Mouse (Mus musculus): ENCODE measurements around the gene Kcna2. TPM values are rescaled to one million over a fixed set of nuclear protein-coding genes. Genes with fewer than 3 reads are reported as not detected.

The Kcna2 gene
- polyA plus RNA-seq (2016; fragmentation: Nextera tagmentation; extraction: Ambion mirVana): 0.57 and 0.67 TPM in 2 replicates

DNA sequence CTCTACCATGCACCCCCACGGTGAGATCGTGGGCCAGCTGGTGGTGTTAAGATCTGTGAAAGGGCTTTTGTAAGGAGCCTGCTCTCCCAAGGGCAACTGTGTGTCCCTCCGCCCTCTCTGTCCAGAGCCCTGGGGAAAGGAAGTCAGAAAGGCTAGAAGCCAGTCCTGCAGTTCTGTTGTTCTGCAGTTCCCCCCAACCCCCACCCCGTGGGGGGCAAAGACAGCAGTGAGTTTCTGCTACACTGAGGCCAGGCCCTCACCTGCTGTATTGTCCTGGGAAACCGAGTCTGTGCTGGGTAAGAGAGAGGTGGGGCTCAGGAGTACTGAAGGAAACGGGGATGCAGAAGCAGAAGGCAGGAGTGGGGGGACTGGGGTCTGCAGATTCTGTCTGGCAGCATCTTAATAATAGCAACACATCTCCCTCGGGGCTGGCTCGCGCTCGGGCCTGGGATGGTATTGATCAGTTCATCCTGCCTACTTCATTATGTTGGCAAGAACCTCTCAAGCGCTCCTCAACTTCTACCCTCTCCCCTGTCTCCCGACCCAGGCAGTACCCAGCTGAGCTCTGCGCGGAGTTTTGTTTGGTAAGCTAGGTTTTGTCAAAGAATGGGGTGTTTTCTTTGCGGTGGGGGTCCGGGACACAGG, at the start of gene Kcna2:
Kcna2 (plus strand) TSS at position 336 of the 645 bp plus-strand sequence.
- H3K9ac ChIP-seq: peak within 1 kb of the TSS; percentile 71
- peak within 1 kb of the TSS; percentile 79 for H3K4me2 ChIP-seq (replicated peaks)
- H3K4me1 ChIP-seq: peaks cover 9% of the 10 kb centered on the region
- ATAC-seq (ENCODE audit: low FRiP score): peak; percentile 55
- peak within 1 kb of the TSS; percentile 52; the same call in 1 of the 2 replicates for H3K27ac ChIP-seq
- no peaks in the 10 kb centered on the region for H3K36me3 ChIP-seq
- peak within 1 kb of the TSS; percentile 54 for H3K4me3 ChIP-seq
- WGBS: 2% methylated on average over 16 of the region's 16 CpGs
- H3K9me3 ChIP-seq (replicated peaks): no peaks in the 10 kb centered on the region
- peaks cover 45% of the 10 kb centered on the region for H3K27me3 ChIP-seq

DNA sequence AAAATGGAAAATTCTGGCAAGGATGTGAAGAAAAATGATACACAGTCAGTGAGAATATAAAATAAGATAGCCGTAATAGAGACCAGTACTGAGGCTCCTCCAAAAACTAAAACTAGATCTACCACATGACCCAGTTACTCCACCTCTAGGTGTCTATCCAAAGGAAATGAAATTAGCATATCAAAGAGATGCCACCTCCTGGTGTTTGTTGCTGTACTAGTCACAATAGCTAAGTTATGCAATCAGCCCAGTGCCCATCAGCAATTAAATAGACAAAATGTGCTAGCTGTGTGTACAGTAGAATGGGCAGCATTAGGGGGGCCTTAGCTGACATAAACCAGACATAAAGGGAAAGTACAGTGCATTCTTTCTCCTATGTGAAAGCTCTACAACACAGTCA, 39.5 kb upstream of the Kcna2 start:
- Histone ChIP-seq H3K36me3 (no peaks in the 10 kb centered on the region), H3K9me3 (replicated peaks) (no peaks in the 10 kb centered on the region), H3K9ac (no peak overlapping the region), H3K4me3 (no peak overlapping the region), H3K27ac (no peak overlapping the region), H3K4me1 (no peaks in the 10 kb centered on the region), H3K4me2 (replicated peaks) (no peak overlapping the region), H3K27me3 (no peaks in the 10 kb centered on the region)
- no peak for ATAC-seq (ENCODE audit: low FRiP score)
- 96% methylated on average over 1 of the region's 1 CpGs for WGBS

DNA sequence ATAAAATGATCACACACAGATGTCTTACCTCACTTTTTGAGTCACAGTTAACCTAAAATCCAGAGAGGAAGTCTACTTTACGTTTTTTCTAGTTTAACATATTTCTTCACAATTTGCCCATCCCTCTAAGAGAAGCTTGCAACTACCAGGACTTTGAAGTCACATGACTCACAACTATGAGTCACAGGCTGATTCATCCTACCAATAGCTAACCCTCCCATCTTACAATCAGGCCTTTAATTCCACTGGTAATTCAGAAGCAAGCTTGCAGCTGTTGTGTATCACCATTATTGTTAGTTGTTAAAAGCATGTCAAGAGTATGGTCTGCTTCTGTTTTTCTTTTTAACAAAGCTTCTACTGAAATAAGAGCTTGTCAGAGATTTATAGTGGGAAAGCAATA, 38.2 kb upstream of the Kcna2 start:
- Histone ChIP-seq H3K9ac (no peak overlapping the region), H3K9me3 (replicated peaks) (no peaks in the 10 kb centered on the region), H3K4me1 (no peaks in the 10 kb centered on the region), H3K27ac (no peak overlapping the region), H3K4me2 (replicated peaks) (no peak overlapping the region), H3K27me3 (no peaks in the 10 kb centered on the region), H3K4me3 (no peak overlapping the region), H3K36me3 (no peaks in the 10 kb centered on the region)
- WGBS: 86% methylated on average over 1 of the region's 1 CpGs
- ATAC-seq (ENCODE audit: low FRiP score): no peak

DNA sequence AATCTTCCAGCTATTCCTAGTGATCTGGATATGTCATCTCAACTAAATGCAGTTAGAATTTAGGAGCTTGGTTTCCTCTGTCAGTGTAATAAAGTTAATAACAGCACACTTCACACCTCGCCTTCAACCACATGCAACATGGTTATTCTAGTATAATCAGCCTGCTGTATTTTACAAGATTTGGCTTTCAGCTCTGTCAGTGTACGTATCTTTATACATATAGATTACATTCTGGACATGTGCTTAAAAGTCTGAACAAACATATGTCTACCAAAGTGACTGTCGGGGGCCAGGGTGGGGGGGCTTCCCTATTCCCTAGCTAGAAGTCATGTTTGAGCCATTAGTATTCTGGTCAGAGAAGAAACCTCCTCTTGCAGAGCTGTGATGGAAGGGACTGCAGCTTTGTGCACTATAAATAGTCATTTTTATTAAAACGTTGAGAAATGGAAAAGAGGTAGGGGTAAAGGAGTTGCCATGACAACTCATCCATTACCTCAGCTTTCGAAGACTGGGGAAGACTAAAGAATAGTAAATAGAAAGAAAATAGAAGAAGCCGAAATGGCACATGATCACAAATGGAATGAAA, 35.3 kb upstream of the Kcna2 start:
- Histone ChIP-seq H3K27me3 (no peaks in the 10 kb centered on the region), H3K27ac (no peak overlapping the region), H3K4me3 (no peak overlapping the region), H3K9me3 (replicated peaks) (no peaks in the 10 kb centered on the region), H3K36me3 (no peaks in the 10 kb centered on the region), H3K4me1 (no peaks in the 10 kb centered on the region), H3K4me2 (replicated peaks) (no peak overlapping the region), H3K9ac (no peak overlapping the region)
- ATAC-seq (ENCODE audit: low FRiP score): peak; percentile 61
- 56% methylated on average over 6 of the region's 6 CpGs for WGBS

DNA sequence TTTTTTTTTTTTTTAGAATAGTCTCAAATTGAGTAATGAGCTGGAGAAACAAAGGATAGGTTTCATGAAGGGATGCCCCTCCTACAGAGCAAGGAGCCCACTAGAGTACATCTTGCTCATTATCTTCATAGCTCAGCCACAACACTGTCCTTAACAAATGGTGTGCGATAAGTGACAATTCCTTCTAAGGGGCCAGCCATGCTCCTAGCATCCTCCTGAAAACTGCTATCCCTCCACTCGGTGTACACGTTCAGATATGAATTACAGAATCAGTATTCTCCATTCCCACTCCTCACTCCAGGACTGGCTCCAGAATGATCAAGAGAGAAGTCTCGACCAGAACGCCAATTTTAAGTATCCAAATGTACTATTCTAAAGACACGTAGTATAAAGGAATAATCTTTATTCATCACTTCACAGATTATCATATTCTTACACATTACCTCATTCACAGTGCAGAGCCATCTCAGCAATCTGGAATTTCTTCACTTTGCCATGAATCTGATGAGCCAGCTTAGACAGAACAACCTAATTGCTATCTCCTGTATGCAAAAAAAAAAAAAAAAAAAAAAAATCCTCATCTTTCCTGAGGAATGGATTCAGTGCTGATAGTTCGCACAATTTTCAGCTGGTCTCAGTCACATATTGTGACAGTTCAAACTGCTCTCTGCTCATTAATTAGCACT, 34.6 kb upstream of the Kcna2 start:
- no peak for ATAC-seq (ENCODE audit: low FRiP score)
- Histone ChIP-seq H3K4me1 (no peaks in the 10 kb centered on the region), H3K27ac (peak overlapping the region; percentile 44), H3K36me3 (no peaks in the 10 kb centered on the region), H3K9me3 (replicated peaks) (no peaks in the 10 kb centered on the region), H3K4me3 (no peak overlapping the region), H3K4me2 (replicated peaks) (no peak overlapping the region), H3K27me3 (no peaks in the 10 kb centered on the region), H3K9ac (no peak overlapping the region)
- whole genome bisulfite sequencing: 78% methylated on average over 7 of the region's 7 CpGs

DNA sequence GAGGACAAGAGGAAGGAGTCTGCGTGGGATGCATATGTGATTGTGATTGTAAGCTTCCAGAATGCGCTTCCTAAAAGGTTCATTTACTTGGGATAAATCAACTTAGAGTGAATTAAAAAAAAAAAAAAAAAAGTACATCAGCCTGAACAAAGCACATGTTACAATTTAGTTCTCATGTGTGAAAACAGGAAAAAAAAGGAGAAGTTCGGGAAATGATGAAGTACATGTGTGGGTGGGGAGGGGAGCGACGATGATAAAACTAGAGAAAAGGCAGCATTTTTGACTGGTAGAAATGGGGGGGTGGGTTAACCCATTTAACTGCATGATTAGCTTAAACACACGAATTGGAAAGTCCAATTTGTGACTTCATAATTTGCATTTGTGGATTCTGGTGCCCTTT, 33.7 kb upstream of the Kcna2 start:
- WGBS: 75% methylated on average over 6 of the region's 6 CpGs
- Histone ChIP-seq H3K4me1 (no peaks in the 10 kb centered on the region), H3K9me3 (replicated peaks) (no peaks in the 10 kb centered on the region), H3K27ac (no peak overlapping the region), H3K27me3 (no peaks in the 10 kb centered on the region), H3K4me2 (replicated peaks) (no peak overlapping the region), H3K9ac (no peak overlapping the region), H3K36me3 (no peaks in the 10 kb centered on the region), H3K4me3 (no peak overlapping the region)
- ATAC-seq (ENCODE audit: low FRiP score): no peak

DNA sequence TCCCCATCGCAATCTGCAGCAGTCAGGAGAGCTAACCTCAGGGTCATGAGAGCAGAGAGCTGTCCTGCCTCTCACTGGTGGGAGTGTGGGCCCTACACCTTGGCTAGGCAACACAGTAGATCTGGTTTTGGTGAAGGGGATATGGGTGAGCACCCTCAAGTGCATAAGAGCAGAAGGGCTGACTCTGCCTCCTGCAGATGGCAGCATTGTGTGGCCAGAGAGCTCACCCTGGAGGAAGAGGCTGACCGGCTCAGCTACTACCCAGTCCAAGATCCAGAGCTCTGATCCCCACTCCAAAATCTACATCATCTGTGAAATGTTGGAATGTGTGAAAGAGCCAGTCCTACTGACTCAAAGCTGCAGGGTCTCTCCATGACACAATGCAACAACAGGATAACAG, 27.1 kb upstream of the Kcna2 start:
- H3K4me1 ChIP-seq: no peaks in the 10 kb centered on the region
- no peaks in the 10 kb centered on the region for H3K27me3 ChIP-seq
- H3K36me3 ChIP-seq: no peaks in the 10 kb centered on the region
- H3K9ac ChIP-seq: no peak overlapping the region
- 68% methylated on average over 2 of the region's 2 CpGs for WGBS
- no peak overlapping the region for H3K4me2 ChIP-seq (replicated peaks)
- no peak overlapping the region for H3K4me3 ChIP-seq
- no peak overlapping the region for H3K27ac ChIP-seq
- no peak for ATAC-seq (ENCODE audit: low FRiP score)
- no peaks in the 10 kb centered on the region for H3K9me3 ChIP-seq (replicated peaks)

DNA sequence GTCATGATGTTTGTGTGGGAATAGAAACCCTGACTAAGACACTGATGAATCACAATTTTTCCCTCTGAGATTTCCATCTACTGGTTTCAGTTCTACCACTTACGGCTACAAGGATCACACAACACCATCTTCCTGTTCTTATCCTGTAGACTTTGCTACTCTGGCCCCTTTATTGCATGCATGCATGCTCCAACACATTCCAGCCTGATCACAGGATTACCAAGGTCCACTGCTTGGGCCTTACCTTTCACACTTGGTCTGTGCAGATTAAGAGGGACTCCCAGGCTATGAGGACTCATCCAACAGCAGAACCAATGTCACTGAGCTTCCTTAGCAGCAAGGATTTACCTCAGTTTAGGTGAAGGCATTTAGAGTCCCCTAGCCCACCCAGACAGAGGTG, 25.2 kb upstream of the Kcna2 start:
- no peak overlapping the region for H3K9ac ChIP-seq
- H3K9me3 ChIP-seq (replicated peaks): no peaks in the 10 kb centered on the region
- H3K4me2 ChIP-seq (replicated peaks): no peak overlapping the region
- no peak overlapping the region for H3K27ac ChIP-seq
- no peaks in the 10 kb centered on the region for H3K27me3 ChIP-seq
- no peak overlapping the region for H3K4me3 ChIP-seq
- WGBS: 95% methylated on average over 1 of the region's 1 CpGs
- H3K36me3 ChIP-seq: no peaks in the 10 kb centered on the region
- no peak for ATAC-seq (ENCODE audit: low FRiP score)
- no peaks in the 10 kb centered on the region for H3K4me1 ChIP-seq

DNA sequence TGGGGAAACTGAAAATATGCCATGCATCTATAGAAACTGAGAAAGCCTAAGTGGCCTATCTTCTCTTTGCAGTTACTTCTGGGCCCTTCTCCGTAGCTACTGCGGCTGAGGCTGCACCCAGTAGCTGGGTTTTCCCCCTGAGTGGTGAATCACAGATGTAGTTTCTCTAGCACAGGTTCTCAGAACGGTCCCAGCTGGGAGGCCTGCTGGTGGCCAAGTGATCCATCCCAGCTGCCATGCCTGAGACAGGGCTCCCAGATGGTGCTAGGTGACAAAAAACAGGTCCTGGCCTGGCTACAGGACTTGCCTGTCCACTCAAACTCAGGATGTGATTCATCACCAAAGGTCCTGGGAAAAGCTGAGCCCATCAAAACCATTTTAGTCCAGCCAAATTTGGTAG, 24.3 kb upstream of the Kcna2 start:
- H3K27ac ChIP-seq: no peak overlapping the region
- H3K9me3 ChIP-seq (replicated peaks): no peaks in the 10 kb centered on the region
- ATAC-seq (ENCODE audit: low FRiP score): no peak
- no peaks in the 10 kb centered on the region for H3K4me1 ChIP-seq
- no peak overlapping the region for H3K4me3 ChIP-seq
- H3K4me2 ChIP-seq (replicated peaks): no peak overlapping the region
- no peaks in the 10 kb centered on the region for H3K27me3 ChIP-seq
- 83% methylated on average over 3 of the region's 3 CpGs for WGBS
- no peaks in the 10 kb centered on the region for H3K36me3 ChIP-seq
- no peak overlapping the region for H3K9ac ChIP-seq

DNA sequence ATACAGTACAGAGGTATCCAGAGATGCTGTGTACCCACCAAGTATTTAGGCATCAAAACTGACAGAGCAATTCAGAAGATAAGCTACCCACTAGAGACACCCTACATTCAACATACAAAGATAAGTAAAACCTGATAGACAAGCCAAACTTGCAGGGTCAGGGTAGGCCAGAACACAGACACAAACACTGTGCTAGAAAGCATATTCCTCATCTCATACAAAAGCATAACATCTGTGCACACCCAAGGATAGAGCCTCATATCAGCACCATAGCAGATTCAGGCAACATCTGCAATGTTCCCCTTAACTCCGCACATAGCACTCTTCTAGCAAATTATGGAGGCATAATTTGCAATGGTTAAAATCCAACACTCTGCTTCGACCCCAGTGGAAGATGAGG, 23.8 kb upstream of the Kcna2 start:
- H3K36me3 ChIP-seq: no peaks in the 10 kb centered on the region
- WGBS: 90% methylated on average over 2 of the region's 2 CpGs
- ATAC-seq (ENCODE audit: low FRiP score): no peak

DNA sequence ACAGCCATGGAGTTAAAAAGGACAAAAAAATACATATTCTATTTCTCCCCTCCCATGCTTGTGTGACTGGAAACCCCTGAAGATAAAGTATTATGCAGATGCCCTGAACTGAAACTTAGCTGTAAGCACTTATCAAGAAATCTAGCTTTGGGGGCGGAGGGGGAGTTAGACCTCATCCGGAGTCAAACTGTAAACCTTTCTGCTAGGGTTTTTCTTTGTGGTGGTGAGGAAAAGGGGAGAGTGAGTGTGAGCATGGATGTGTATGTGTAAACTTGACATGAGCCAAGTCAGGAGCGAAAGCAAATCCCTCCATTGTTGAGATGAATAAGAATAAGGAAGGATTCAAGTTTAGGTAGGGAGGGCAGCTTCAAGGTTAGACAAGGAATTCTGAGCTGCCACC, 20.1 kb upstream of the Kcna2 start:
- H3K27ac ChIP-seq: no peak overlapping the region
- H3K4me2 ChIP-seq (replicated peaks): no peak overlapping the region
- no peaks in the 10 kb centered on the region for H3K4me1 ChIP-seq
- H3K27me3 ChIP-seq: no peaks in the 10 kb centered on the region
- no peaks in the 10 kb centered on the region for H3K36me3 ChIP-seq
- no peak overlapping the region for H3K4me3 ChIP-seq
- ATAC-seq (ENCODE audit: low FRiP score): no peak
- WGBS: 87% methylated on average over 3 of the region's 3 CpGs
- H3K9ac ChIP-seq: no peak overlapping the region
- H3K9me3 ChIP-seq (replicated peaks): no peaks in the 10 kb centered on the region

More for the DNA sequence above, 23.8 kb upstream of the Kcna2 start:
- H3K9me3 ChIP-seq (replicated peaks): no peaks in the 10 kb centered on the region
- H3K27ac ChIP-seq: no peak overlapping the region
- no peak overlapping the region for H3K4me2 ChIP-seq (replicated peaks)
- H3K9ac ChIP-seq: no peak overlapping the region
- no peaks in the 10 kb centered on the region for H3K4me1 ChIP-seq
- no peaks in the 10 kb centered on the region for H3K27me3 ChIP-seq
- H3K4me3 ChIP-seq: no peak overlapping the region

DNA sequence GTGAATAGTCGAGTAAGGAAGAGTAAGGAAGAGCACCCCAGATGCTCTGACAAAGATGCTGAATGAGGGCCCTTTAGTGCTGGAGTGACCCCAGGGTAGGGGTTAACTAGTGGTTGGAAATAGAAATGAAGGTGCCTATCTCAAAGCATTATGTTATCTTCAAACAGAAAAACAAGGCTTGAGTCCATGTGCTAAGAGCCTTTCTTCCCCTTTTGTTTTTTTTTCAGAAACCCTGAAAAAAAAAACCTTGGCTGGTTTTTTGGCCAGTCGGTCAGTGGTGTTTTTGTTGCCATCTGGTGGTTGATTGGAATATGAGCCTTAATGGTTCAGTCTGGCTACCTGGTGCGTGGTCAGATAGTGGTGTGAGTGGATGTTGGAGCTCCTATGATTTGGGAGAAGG, 19.7 kb upstream of the Kcna2 start:
- Histone ChIP-seq H3K27me3 (no peaks in the 10 kb centered on the region), H3K4me2 (replicated peaks) (no peak overlapping the region), H3K4me3 (no peak overlapping the region), H3K9me3 (replicated peaks) (no peaks in the 10 kb centered on the region), H3K9ac (no peak overlapping the region), H3K27ac (no peak overlapping the region), H3K36me3 (no peaks in the 10 kb centered on the region), H3K4me1 (no peaks in the 10 kb centered on the region)
- no peak for ATAC-seq (ENCODE audit: low FRiP score)
- WGBS: 37% methylated on average over 3 of the region's 3 CpGs

DNA sequence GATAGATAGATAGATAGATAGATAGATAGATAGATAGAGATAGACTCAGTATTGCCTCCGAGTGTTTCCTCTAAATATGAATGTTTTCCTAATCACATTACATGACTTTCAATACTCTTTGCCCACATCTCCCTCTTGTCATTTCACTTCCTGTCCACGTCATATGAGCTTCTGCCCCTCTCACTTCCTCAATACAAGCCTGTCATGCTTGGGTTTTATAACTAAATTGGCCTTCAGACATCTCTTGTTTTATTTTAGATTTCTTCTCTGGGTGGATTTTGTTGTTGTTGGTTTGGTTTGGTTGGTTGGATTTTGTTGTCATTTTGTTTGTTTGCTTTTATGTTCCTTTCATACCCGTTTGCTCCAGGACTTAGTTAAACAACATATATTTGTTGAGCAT, 16.4 kb upstream of the Kcna2 start:
- no peaks in the 10 kb centered on the region for H3K36me3 ChIP-seq
- no peaks in the 10 kb centered on the region for H3K27me3 ChIP-seq
- H3K4me1 ChIP-seq: no peaks in the 10 kb centered on the region
- 78% methylated on average over 3 of the region's 3 CpGs for WGBS
- no peak overlapping the region for H3K4me2 ChIP-seq (replicated peaks)
- H3K9ac ChIP-seq: no peak overlapping the region
- no peak overlapping the region for H3K27ac ChIP-seq
- H3K4me3 ChIP-seq: no peak overlapping the region
- H3K9me3 ChIP-seq (replicated peaks): no peaks in the 10 kb centered on the region
- ATAC-seq (ENCODE audit: low FRiP score): no peak
